Mouse (Mus musculus) ES-E14 (cell line): Measurements from ENCODE around the gene Cd8a.

ENCODE experiments used
- CHD2 ChIP-seq: IDR thresholded peaks from 2 replicates; pipeline ENCODE4 v1.6.1; 2014; ENCODE audit warnings: mild to moderate bottlenecking, low read depth, low read length, inconsistent platforms
- HCFC1 ChIP-seq: IDR thresholded peaks from 2 replicates; pipeline ENCODE4 v1.6.1; 2012; ENCODE audit warnings: low read length, inconsistent platforms, borderline replicate concordance; ENCODE audit not compliant: insufficient read depth
- MAFK ChIP-seq: IDR thresholded peaks from 2 replicates; pipeline ENCODE4 v1.6.1; 2014; ENCODE audit warnings: mild to moderate bottlenecking, low read depth, low read length, inconsistent platforms; ENCODE audit not compliant: insufficient read depth
- ZC3H11A ChIP-seq: IDR thresholded peaks from 2 replicates; pipeline ENCODE4 v1.6.1; 2012; ENCODE audit warnings: low read depth, mild to moderate bottlenecking, inconsistent platforms, low read length, borderline replicate concordance
- ZNF384 ChIP-seq: IDR thresholded peaks from 2 replicates; pipeline ENCODE4 v1.6.1; 2012; ENCODE audit warnings: low read depth, low read length, inconsistent platforms

- TF ChIP-seq ZNF384 = no peak
- no peak for TF ChIP-seq ZC3H11A
- TF ChIP-seq HCFC1 = no peak
- no peak for TF ChIP-seq MAFK
- no peak for TF ChIP-seq CHD2
These were observed 48.9 kb downstream of the Cd8a start for GRCm38 (mm10) chr6:71422162-71422561.
